10 mouse cellular contexts compared by ENCODE assay signal in the genomic region with DNA sequence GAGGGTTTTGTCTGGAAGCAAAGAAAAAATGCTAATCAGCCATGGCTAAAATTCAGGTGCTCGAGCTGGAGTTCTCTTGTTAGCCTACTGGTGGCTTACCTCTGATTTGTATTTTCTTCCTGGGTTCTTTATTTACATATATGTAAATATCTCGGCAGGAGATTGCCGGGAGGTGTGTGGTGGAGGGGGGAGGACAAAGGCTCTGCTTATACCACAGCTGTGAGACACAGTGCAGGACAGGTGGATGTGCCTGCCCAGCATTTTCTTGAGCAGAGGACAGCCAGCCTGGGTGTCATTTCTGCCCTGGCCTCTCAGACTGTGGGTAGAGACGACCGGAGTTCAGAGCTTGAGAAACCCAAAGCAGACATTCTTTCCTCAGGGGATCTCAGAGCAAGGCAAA. TPM values are rescaled to one million over a fixed set of nuclear protein-coding genes. Genes with fewer than 3 reads are reported as not detected.
DNase-seq lines count a peak whose midpoint lies in the region; ATAC-seq lines count a peak whose summit lies in the region.
"Had no signal": no experiment of that assay in that cellular context is flagged by ENCODE, and none has a peak within 500 bp of the region (broad histone marks: within the 10 kb centered on the region; RNA-seq: fewer than 3 reads in every experiment).

No protein-coding gene starts in this region.

- peaks cover 51% of the 10 kb centered on the region for H3K4me1 ChIP-seq in limb, embryonic 12.5 days (replicated peaks)
- H3K4me1 ChIP-seq in limb, embryonic 10.5 days = peaks cover 34% of the 10 kb centered on the region
- H3K4me1 ChIP-seq in embryonic facial prominence, embryonic 14.5 days (ENCODE audit: control insufficient read depth, insufficient read depth, low read length) = peaks cover 53% of the 10 kb centered on the region
- H3K4me1 ChIP-seq in limb, embryonic 15.5 days = peaks cover 53% of the 10 kb centered on the region

- H3K4me2 ChIP-seq in limb, embryonic 12.5 days = no peak overlapping the region
- no peak overlapping the region for H3K4me2 ChIP-seq in embryonic facial prominence, embryonic 14.5 days (ENCODE audit: low read depth, low read length)
- H3K4me2 ChIP-seq in limb, embryonic 15.5 days = no peak overlapping the region
- H3K4me2 ChIP-seq: liver, embryonic 13.5 days had no signal

- H3K27me3 ChIP-seq in limb, embryonic 12.5 days = no peaks in the 10 kb centered on the region
- H3K27me3 ChIP-seq in limb, embryonic 10.5 days (ENCODE audit: low read depth, poor library complexity, severe bottlenecking) = peaks cover 4% of the 10 kb centered on the region; the same call in 1 of the 2 replicates
- no peaks in the 10 kb centered on the region for H3K27me3 ChIP-seq in embryonic facial prominence, embryonic 14.5 days (replicated peaks; ENCODE audit: control insufficient read depth, insufficient read depth, low read length)
- H3K27me3 ChIP-seq in limb, embryonic 15.5 days = no peaks in the 10 kb centered on the region
- H3K27me3 ChIP-seq: liver, embryonic 13.5 days had no signal

- no peak overlapping the region for H3K4me3 ChIP-seq in limb, embryonic 12.5 days (replicated peaks)
- H3K4me3 ChIP-seq in limb, embryonic 10.5 days = no peak overlapping the region
- no peak overlapping the region for H3K4me3 ChIP-seq in embryonic facial prominence, embryonic 14.5 days (ENCODE audit: low read depth, low read length)
- no peak overlapping the region for H3K4me3 ChIP-seq in limb, embryonic 15.5 days
- H3K4me3 ChIP-seq: liver, embryonic 13.5 days had no signal

- peak; percentile 2 for DNase-seq in adrenal gland, postnatal 10 days
- DNase-seq in adrenal gland, adult 18-20 months (ENCODE audit: low spot score in 2 of 2) = no peak
- DNase-seq in limb, embryonic 10.5 days (ENCODE audit: low spot score) = no peak
- no peak for DNase-seq in embryonic facial prominence, embryonic 14.5 days (ENCODE audit: low spot score)
- DNase-seq in frontal cortex, adult 2 months (ENCODE audit: extremely low spot score in 1 of 2, low spot score in 1 of 2) = no peak
- DNase-seq in spleen, postnatal 4 days (ENCODE audit: low spot score in 2 of 2) = no peak
- DNase-seq: cerebellum, adult 2 months; liver, embryonic 13.5 days had no signal

- WGBS in limb, embryonic 12.5 days = 34% methylated on average over 5 of the region's 5 CpGs
- WGBS in limb, embryonic 10.5 days = 35% methylated on average over 5 of the region's 5 CpGs
- 23% methylated on average over 5 of the region's 5 CpGs for WGBS in embryonic facial prominence, embryonic 14.5 days
- 29% methylated on average over 5 of the region's 5 CpGs for WGBS in limb, embryonic 15.5 days

- H3K27ac ChIP-seq in limb, embryonic 12.5 days = 0 out of 2 replicates have a peak overlapping the region, but pooled peaks have one; percentile 9
- H3K27ac ChIP-seq in limb, embryonic 10.5 days = no peak overlapping the region
- peak overlapping the region; percentile 83 for H3K27ac ChIP-seq in embryonic facial prominence, embryonic 14.5 days (replicated peaks; ENCODE audit: low read depth, low read length)
- H3K27ac ChIP-seq in limb, embryonic 15.5 days = 0 out of 2 replicates have a peak overlapping the region, but pooled peaks have one; percentile 35
- H3K27ac ChIP-seq: liver, embryonic 13.5 days had no signal

- no peak for ATAC-seq in limb, embryonic 12.5 days (ENCODE audit: insufficient number of reproducible peaks, insufficient read depth, low FRiP score, low TSS enrichment, low read depth)
- no peak for ATAC-seq in embryonic facial prominence, embryonic 14.5 days (ENCODE audit: low read depth)
- ATAC-seq in limb, embryonic 15.5 days (ENCODE audit: insufficient number of reproducible peaks, low FRiP score, low TSS enrichment, low read depth) = no peak

- H3K36me3 ChIP-seq in limb, embryonic 12.5 days = no peaks in the 10 kb centered on the region
- no peaks in the 10 kb centered on the region for H3K36me3 ChIP-seq in limb, embryonic 10.5 days
- H3K36me3 ChIP-seq in embryonic facial prominence, embryonic 14.5 days (ENCODE audit: control insufficient read depth, insufficient read depth, low read length) = no peaks in the 10 kb centered on the region
- no peaks in the 10 kb centered on the region for H3K36me3 ChIP-seq in limb, embryonic 15.5 days
- H3K36me3 ChIP-seq: liver, embryonic 13.5 days had no signal

- H3K9me3 ChIP-seq in limb, embryonic 12.5 days = no peaks in the 10 kb centered on the region
- no peaks in the 10 kb centered on the region for H3K9me3 ChIP-seq in limb, embryonic 10.5 days (replicated peaks)
- no peaks in the 10 kb centered on the region for H3K9me3 ChIP-seq in embryonic facial prominence, embryonic 14.5 days (ENCODE audit: control insufficient read depth, low read length)
- no peaks in the 10 kb centered on the region for H3K9me3 ChIP-seq in limb, embryonic 15.5 days
- H3K9me3 ChIP-seq: liver, embryonic 13.5 days had no signal

- no peak overlapping the region for H3K9ac ChIP-seq in limb, embryonic 12.5 days (replicated peaks)
- H3K9ac ChIP-seq in embryonic facial prominence, embryonic 14.5 days (ENCODE audit: low read depth, low read length) = no peak overlapping the region
- no peak overlapping the region for H3K9ac ChIP-seq in limb, embryonic 15.5 days
- H3K9ac ChIP-seq: liver, embryonic 13.5 days had no signal

RNA-seq across cellular contexts. Expression of a gene that starts 7.5 kb away (rescaled TPM):
- 100 to 1,000 TPM in 1 of 2 experiments, 10 to 100 TPM in 1; 91.0 to 110 TPM for total RNA-seq in adrenal gland, postnatal 10 days (2021)
- total RNA-seq in adrenal gland, adult 18-20 months (2021) = 100 to 1,000 TPM; 118 to 119 TPM
- 9.3 and 11.0 TPM in 2 replicates for polyA plus RNA-seq in limb, embryonic 12.5 days (2016; fragmentation: Nextera tagmentation; extraction: Ambion mirVana)
- 4.2 and 4.5 TPM in 2 replicates for polyA plus RNA-seq in limb, embryonic 10.5 days (2016; fragmentation: Nextera tagmentation; extraction: Ambion mirVana)
- 10.6 and 10.7 TPM in 2 replicates for polyA plus RNA-seq in embryonic facial prominence, embryonic 14.5 days (2014; fragmentation: Nextera tagmentation; extraction: Ambion mirVana)
- 11.0 and 12.8 TPM in 2 replicates for polyA plus RNA-seq in limb, embryonic 15.5 days (2015; fragmentation: Nextera tagmentation; extraction: Ambion mirVana)
- polyA plus RNA-seq in frontal cortex, adult 2 months (2012; rRNA removed) = 36.5 and 40.8 TPM in 2 replicates
